Mouse (Mus musculus) G1E (cell line): ENCODE data around the gene Bcl9l. TPM values are rescaled to one million over a fixed set of nuclear protein-coding genes. Genes with fewer than 3 reads are reported as not detected.

ENCODE experiments used
- ATAC-seq: 2 replicates; pipeline ENCODE4 v1.8.0; 2016; ENCODE audit warnings: mild to moderate bottlenecking; ENCODE audit not compliant: insufficient number of reproducible peaks, poor library complexity, low FRiP score, severe bottlenecking; ENCODE audit errors: extremely low read depth
- DNase-seq: peaks from one replicate; pipeline ENCODE4 v3.0.0; 2012; ENCODE audit warnings: low spot score
- H3K27me3 ChIP-seq: 2 replicates; pipeline ENCODE4 v1.6.1; 2012; ENCODE audit warnings: mild to moderate bottlenecking, low read length, inconsistent platforms; ENCODE audit not compliant: insufficient read depth
- H3K36me3 ChIP-seq: replicated peaks from 2 replicates; pipeline ENCODE3; 2012; ENCODE audit warnings: mild to moderate bottlenecking, inconsistent platforms
- H3K4me1 ChIP-seq: 2 replicates; pipeline ENCODE4 v1.6.1; 2012; ENCODE audit warnings: low read depth, low read length, inconsistent platforms, mixed read lengths; ENCODE audit not compliant: insufficient read depth
- H3K4me3 ChIP-seq: 2 replicates; pipeline ENCODE4 v1.5.1; 2012; ENCODE audit warnings: low read depth, mild to moderate bottlenecking, inconsistent platforms, low read length, moderate library complexity, mixed read lengths
- H3K9me3 ChIP-seq: replicated peaks from 2 replicates; pipeline ENCODE4 v1.6.1; 2012; ENCODE audit warnings: inconsistent platforms
- CTCF ChIP-seq: IDR thresholded peaks from 2 replicates; pipeline ENCODE4 v1.5.1; 2012; ENCODE audit warnings: low read depth, low read length, inconsistent platforms, mixed read lengths
- GATA1 ChIP-seq: IDR thresholded peaks from 2 replicates; pipeline ENCODE4 v1.6.1; 2012; ENCODE audit warnings: borderline replicate concordance, low read length, inconsistent platforms, mixed read lengths
- GATA2 ChIP-seq: IDR thresholded peaks from 2 replicates; pipeline ENCODE4 v1.6.1; 2012; ENCODE audit warnings: low read depth, low read length, inconsistent platforms, borderline replicate concordance
- POLR2AphosphoS5 ChIP-seq: IDR thresholded peaks from 2 replicates; pipeline ENCODE4 v1.6.1; 2012; ENCODE audit warnings: low read depth, low read length, inconsistent platforms; ENCODE audit not compliant: insufficient replicate concordance
- TAL1 ChIP-seq: conservative IDR thresholded peaks from 2 replicates; pipeline ENCODE4 v1.6.1; 2012; ENCODE audit warnings: low read depth, low read length, inconsistent platforms, mixed read lengths
- polyA plus RNA-seq: library from polyadenylated mRNA; stranded (reverse); fragments of >175 nt; gene quantifications from 2 replicates; pipeline ENCODE4 v1.2.3, GENCODE M21; 2012
- total RNA-seq, 2 experiments: library from RNA; stranded (forward) in 1 of 2; stranded (reverse) in 1 of 2; fragments of 200-1000 nt in 1 of 2; fragments of >200 nt in 1 of 2; fragmentation: Nextera tagmentation in 1 of 2; gene quantifications; 2 replicates each; pipeline ENCODE4 v1.2.3; 2014 to 2017

Bcl9l gene
- total and polyA plus RNA-seq, 3 experiments, result 0.14 to 0.16 TPM; not detected in 1

GRCm38 (mm10) chr9:44494863-44495809 lies 12.5 kb downstream of the Bcl9l start:
- H3K4me1 ChIP-seq, result peaks cover 3% of the 10 kb centered on the region; the same call in 1 of the 2 replicates
- no peaks in the 10 kb centered on the region for H3K36me3 ChIP-seq
- H3K4me3 ChIP-seq, result no peak overlapping the region
- ATAC-seq (no peak), DNase-seq (no peak)
- H3K9me3 ChIP-seq, result no peaks in the 10 kb centered on the region
- TF ChIP-seq CTCF (no peak), POLR2AphosphoS5 (no peak), GATA1 (no peak), TAL1 (no peak), GATA2 (no peak)
- H3K27me3 ChIP-seq, result peaks cover 65% of the 10 kb centered on the region

DNA sequence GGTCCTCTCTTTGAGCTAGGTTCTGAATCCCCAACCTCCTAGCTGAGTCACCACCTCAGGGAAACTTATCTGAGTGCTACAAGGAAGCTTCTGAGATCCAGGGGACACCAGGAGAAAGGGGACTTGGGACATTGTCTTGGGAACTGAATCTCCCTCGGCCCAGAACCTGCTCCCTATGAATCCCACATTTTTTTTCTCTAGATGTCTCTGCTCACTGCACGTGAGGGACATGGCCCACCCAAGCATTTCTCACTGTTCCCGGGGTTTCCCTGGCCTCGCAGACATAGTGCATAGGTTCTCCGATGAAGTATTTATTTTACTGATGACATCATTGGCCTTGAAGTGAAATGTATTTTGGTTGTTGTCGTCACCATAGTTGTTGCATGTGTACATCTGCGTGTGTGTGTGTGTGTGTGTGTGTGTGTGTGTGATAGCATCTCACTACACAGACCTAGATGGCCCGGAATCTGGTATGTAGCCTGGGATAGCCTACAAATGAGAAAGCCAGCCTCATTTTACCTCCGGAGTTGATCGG lies 13.3 kb downstream of the Bcl9l start:
- no peak overlapping the region for H3K4me3 ChIP-seq
- ATAC-seq (no peak), DNase-seq (no peak)
- H3K27me3 ChIP-seq, result peaks cover 64% of the 10 kb centered on the region
- H3K4me1 ChIP-seq, result peaks cover 3% of the 10 kb centered on the region; the same call in 1 of the 2 replicates
- no peaks in the 10 kb centered on the region for H3K9me3 ChIP-seq
- TF ChIP-seq GATA2, result no peak
- H3K36me3 ChIP-seq, result no peaks in the 10 kb centered on the region

DNA sequence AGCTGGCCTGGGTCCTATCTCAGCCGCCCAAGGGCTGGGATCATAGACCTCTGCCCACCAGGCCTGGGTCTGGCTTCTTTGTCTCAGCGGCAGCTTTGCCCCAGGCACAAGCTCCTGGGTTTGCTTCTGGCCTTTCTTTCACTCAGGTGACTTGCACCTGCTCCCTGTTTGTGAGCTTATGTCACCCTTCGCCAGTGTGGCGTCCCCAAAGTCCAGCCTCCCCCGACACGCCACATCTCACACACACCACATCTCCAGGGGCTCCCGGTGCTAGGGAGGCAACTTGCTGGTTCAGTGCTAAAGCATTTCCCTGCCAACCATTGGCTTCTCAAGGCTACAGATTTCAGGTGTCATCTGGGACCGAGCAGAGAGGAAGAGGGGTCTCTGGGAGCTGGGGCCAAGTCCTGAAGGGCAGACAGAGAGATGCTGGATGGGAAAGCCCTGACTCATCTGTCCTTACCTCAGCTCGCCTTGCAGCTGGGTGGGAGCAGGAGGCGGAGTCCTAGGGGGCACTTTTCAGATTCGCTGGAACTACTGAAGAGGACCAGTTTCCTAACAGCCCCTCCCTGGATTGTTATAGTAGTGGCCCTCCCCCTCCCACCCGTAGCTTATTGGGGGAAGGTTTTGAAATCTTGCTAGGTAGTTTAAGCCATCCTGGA lies 14.3 kb downstream of the Bcl9l start:
- no peak overlapping the region for H3K4me3 ChIP-seq
- peaks cover 8% of the 10 kb centered on the region; the same call in 1 of the 2 replicates for H3K4me1 ChIP-seq
- DNase-seq (no peak), ATAC-seq (no peak)
- H3K27me3 ChIP-seq, result peaks cover 64% of the 10 kb centered on the region
- no peaks in the 10 kb centered on the region for H3K9me3 ChIP-seq
- no peaks in the 10 kb centered on the region for H3K36me3 ChIP-seq
- no peak for TF ChIP-seq CTCF
- TF ChIP-seq POLR2AphosphoS5, result no peak

- Histone ChIP-seq H3K36me3 (no peaks in the 10 kb centered on the region), H3K4me1 (peaks cover 8% of the 10 kb centered on the region; the same call in 1 of the 2 replicates), H3K4me3 (no peak overlapping the region), H3K27me3 (peaks cover 60% of the 10 kb centered on the region), H3K9me3 (no peaks in the 10 kb centered on the region)
- DNase-seq, result no peak
- no peak for ATAC-seq
- no peak for TF ChIP-seq GATA1
- TF ChIP-seq TAL1, result no peak
- TF ChIP-seq POLR2AphosphoS5, result no peak
- TF ChIP-seq CTCF, result no peak
- TF ChIP-seq GATA2, result no peak
These were observed 15.2 kb downstream of the Bcl9l start for GRCm38 (mm10) chr9:44497624-44498377.

DNA sequence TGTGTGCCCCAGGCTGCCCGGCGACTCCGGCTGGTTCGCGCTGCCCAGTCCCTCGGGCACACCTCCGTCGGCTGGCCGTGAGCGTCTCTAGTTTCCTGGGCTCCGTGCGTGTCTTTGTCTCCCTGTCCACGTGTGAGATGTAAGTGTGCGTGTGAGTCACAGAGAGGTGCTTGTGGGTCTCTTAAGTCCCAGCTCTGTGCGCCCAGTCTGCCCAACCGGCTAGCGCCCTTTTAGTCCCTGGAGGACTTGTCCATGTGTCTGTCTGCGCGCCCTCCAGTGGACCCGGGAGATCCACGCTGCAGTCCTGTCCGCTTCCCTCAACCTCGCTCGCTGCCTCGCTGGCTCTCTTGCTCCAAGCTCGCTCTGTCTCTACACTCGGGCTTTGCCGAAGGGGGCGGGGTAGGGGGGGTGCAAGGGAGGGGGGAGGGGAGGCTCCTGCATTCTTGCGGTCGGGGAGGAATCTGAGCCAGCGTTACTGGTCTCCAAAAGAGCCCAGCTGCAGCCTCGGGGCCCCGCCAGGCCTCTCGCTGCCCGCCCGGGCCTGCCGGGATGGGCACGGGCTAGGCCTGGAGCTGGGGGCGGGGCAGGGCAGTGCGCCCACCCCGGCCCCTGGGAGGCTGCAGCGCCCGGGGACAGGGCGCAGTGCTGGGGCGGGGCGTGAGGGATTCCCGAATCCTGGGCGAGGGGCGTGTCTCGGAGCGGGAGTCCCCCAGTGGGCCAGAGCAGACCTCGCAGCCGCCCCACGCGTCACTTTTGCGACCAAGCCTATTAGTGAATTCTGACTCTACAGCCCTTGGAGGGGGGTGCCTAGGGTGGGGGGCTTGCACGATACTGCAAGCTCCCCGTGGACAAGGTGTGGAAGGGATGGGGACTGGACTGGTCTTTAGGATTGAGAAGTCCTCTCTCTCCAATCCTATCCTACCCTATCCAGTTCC lies 16.1 kb downstream of the Bcl9l start:
- Histone ChIP-seq H3K27me3 (peaks cover 53% of the 10 kb centered on the region), H3K4me3 (no peak overlapping the region), H3K4me1 (peaks cover 8% of the 10 kb centered on the region; the same call in 1 of the 2 replicates), H3K36me3 (no peaks in the 10 kb centered on the region), H3K9me3 (no peaks in the 10 kb centered on the region)
- no peak for DNase-seq
- ATAC-seq, result no peak
- TF ChIP-seq TAL1 (no peak), GATA2 (no peak), POLR2AphosphoS5 (no peak), CTCF (no peak), GATA1 (no peak)
